Mouse (Mus musculus): Measurements from ENCODE around the gene Tgfb1.

Gene Tgfb1

GRCm38 (mm10) chr7:25734991-25735390 lies 48.2 kb downstream of the Tgfb1 start:
- DNase-seq (ENCODE audit: low read depth, low spot score), result no peak

- no peak for DNase-seq (ENCODE audit: low read depth, low spot score)
These were observed 50.1 kb downstream of the Tgfb1 start for GRCm38 (mm10) chr7:25736920-25737319.

GRCm38 (mm10) chr7:25738277-25738676 lies 51.5 kb downstream of the Tgfb1 start:
- DNase-seq (ENCODE audit: low read depth, low spot score), result no peak

- no peak for DNase-seq (ENCODE audit: low read depth, low spot score)
These were observed 60.0 kb downstream of the Tgfb1 start for GRCm38 (mm10) chr7:25746844-25747243.

- no peak for DNase-seq (ENCODE audit: low read depth, low spot score)
These were observed 66.3 kb downstream of the Tgfb1 start for GRCm38 (mm10) chr7:25753076-25753475.

- no peak for DNase-seq (ENCODE audit: low read depth, low spot score)
These were observed 67.0 kb downstream of the Tgfb1 start for GRCm38 (mm10) chr7:25753643-25754438.

- no peak for DNase-seq (ENCODE audit: low read depth, low spot score)
These were observed 67.6 kb downstream of the Tgfb1 start for GRCm38 (mm10) chr7:25754439-25754737.

Data from telencephalon, adult 2 months (tissue).